Mouse (Mus musculus) embryonic facial prominence, embryonic 12.5 days (tissue): ENCODE results near the gene Xpr1. TPM values are rescaled to one million over a fixed set of nuclear protein-coding genes. Genes with fewer than 3 reads are reported as not detected.

Source experiments
- ATAC-seq: fragments of 200-750 bp; cut with Nextera tagmentation; 2 replicates; pipeline ENCODE4 v1.8.0; 2017; ENCODE audit not compliant: insufficient number of reproducible peaks, insufficient read depth, low FRiP score, low TSS enrichment
- H3K27ac ChIP-seq: fragments of 300-500 bp; sonication (generic); 2 replicates; pipeline ENCODE4 v1.5.1; 2016; ENCODE audit warnings: mild to moderate bottlenecking
- H3K27me3 ChIP-seq: fragments of 300-500 bp; sonication (generic); 2 replicates; pipeline ENCODE4 v1.6.1; 2016; ENCODE audit warnings: mild to moderate bottlenecking, moderate library complexity
- H3K36me3 ChIP-seq: fragments of 300-500 bp; sonication (generic); 2 replicates; pipeline ENCODE4 v1.6.1; 2016; ENCODE audit warnings: mild to moderate bottlenecking
- H3K4me1 ChIP-seq: fragments of 300-500 bp; sonication (generic); 2 replicates; pipeline ENCODE4 v1.6.1; 2016
- H3K4me2 ChIP-seq: fragments of 300-500 bp; sonication (generic); replicated peaks from 2 replicates; pipeline ENCODE4 v1.6.1; 2016; ENCODE audit warnings: mild to moderate bottlenecking, moderate library complexity
- H3K4me3 ChIP-seq: fragments of 300-500 bp; sonication (generic); 2 replicates; pipeline ENCODE4 v1.5.1; 2016; ENCODE audit warnings: mild to moderate bottlenecking
- H3K9ac ChIP-seq: fragments of 300-500 bp; sonication (generic); 2 replicates; pipeline ENCODE4 v1.6.1; 2016; ENCODE audit warnings: mild to moderate bottlenecking, moderate library complexity
- H3K9me3 ChIP-seq: fragments of 300-500 bp; sonication (generic); 2 replicates; pipeline ENCODE4 v1.6.1; 2016; ENCODE audit warnings: mild to moderate bottlenecking, moderate library complexity
- WGBS: fragments of 180-500 bp; shearing (Covaris S2); methylation state at CpG from one replicate; pipeline ENCODE4 v1.1.7; 2016; 5-methylcytosine and 5-hydroxymethylcytosine counted together
- microRNA-seq: library from miRNA; unstranded; fragments of <30 nt; microRNA quantifications from one replicate; pipeline ENCODE4, GENCODE M21; 2017
- polyA plus RNA-seq: library from polyadenylated mRNA; unstranded; fragments of >200 nt; fragmentation: Nextera tagmentation; extraction: Ambion mirVana; gene quantifications from 2 replicates; pipeline ENCODE4 v1.2.1, GENCODE M21; 2016

Xpr1 gene
- polyA plus RNA-seq, 1 experiment from 2014 or later: 10.3 TPM

- H3K27me3 ChIP-seq: no peaks in the 10 kb centered on the region
- H3K36me3 ChIP-seq: 0 out of 2 replicates have a peak, but pooled peaks cover 4% of the 10 kb centered on the region
- H3K4me3 ChIP-seq: no peak overlapping the region
- no peak for ATAC-seq
- no peaks in the 10 kb centered on the region for H3K9me3 ChIP-seq
- peaks cover 54% of the 10 kb centered on the region for H3K4me1 ChIP-seq
- H3K9ac ChIP-seq: no peak overlapping the region
- peak overlapping the region; percentile 74; the same call in 1 of the 2 replicates for H3K27ac ChIP-seq
- no peak overlapping the region for H3K4me2 ChIP-seq
- WGBS: 27% methylated on average over 2 of the region's 2 CpGs
These were observed 181.6 kb downstream of the Xpr1 start for GRCm38 (mm10) chr1:155235641-155236040.

GRCm38 (mm10) chr1:155233931-155234607 lies 183.1 kb downstream of the Xpr1 start:
- H3K9ac ChIP-seq: no peak overlapping the region; the same call in 1 of the 2 replicates
- peak; percentile 31 for ATAC-seq
- 14% methylated on average over 14 of the region's 14 CpGs for WGBS
- H3K36me3 ChIP-seq: no peaks in the 10 kb centered on the region
- no peaks in the 10 kb centered on the region for H3K27me3 ChIP-seq
- no peaks in the 10 kb centered on the region for H3K9me3 ChIP-seq
- H3K27ac ChIP-seq: peak overlapping the region; percentile 92
- H3K4me1 ChIP-seq: peaks cover 65% of the 10 kb centered on the region
- H3K4me3 ChIP-seq: no peak overlapping the region
- H3K4me2 ChIP-seq: peak overlapping the region; percentile 28; the same call in 1 of the 2 replicates

- Histone ChIP-seq H3K4me2 (no peak overlapping the region), H3K36me3 (no peaks in the 10 kb centered on the region), H3K27me3 (no peaks in the 10 kb centered on the region), H3K4me1 (peaks cover 67% of the 10 kb centered on the region), H3K9me3 (no peaks in the 10 kb centered on the region), H3K27ac (peak overlapping the region; percentile 92), H3K4me3 (no peak overlapping the region), H3K9ac (no peak overlapping the region)
- 82% methylated on average over 9 of the region's 9 CpGs for WGBS
- no peak for ATAC-seq
These were observed 183.8 kb downstream of the Xpr1 start for GRCm38 (mm10) chr1:155233378-155233777.

- 0 out of 2 replicates have a peak overlapping the region, but pooled peaks have one; percentile 55 for H3K27ac ChIP-seq
- H3K4me2 ChIP-seq: no peak overlapping the region
- no peak for ATAC-seq
- no peaks in the 10 kb centered on the region for H3K27me3 ChIP-seq
- 65% methylated on average over 6 of the region's 6 CpGs for WGBS
- no peak overlapping the region for H3K4me3 ChIP-seq
- no peaks in the 10 kb centered on the region for H3K36me3 ChIP-seq
- H3K4me1 ChIP-seq: peaks cover 72% of the 10 kb centered on the region
- no peak overlapping the region for H3K9ac ChIP-seq
- no peaks in the 10 kb centered on the region for H3K9me3 ChIP-seq
These were observed 184.4 kb downstream of the Xpr1 start for GRCm38 (mm10) chr1:155232786-155233185.

- Histone ChIP-seq H3K27me3 (no peaks in the 10 kb centered on the region), H3K9ac (no peak overlapping the region), H3K4me3 (no peak overlapping the region), H3K4me2 (no peak overlapping the region), H3K4me1 (peaks cover 75% of the 10 kb centered on the region), H3K9me3 (no peaks in the 10 kb centered on the region), H3K27ac (peak overlapping the region; percentile 55; the same call in 1 of the 2 replicates), H3K36me3 (no peaks in the 10 kb centered on the region)
- ATAC-seq: no peak
- WGBS: 65% methylated on average over 12 of the region's 12 CpGs
These were observed 184.8 kb downstream of the Xpr1 start for GRCm38 (mm10) chr1:155232385-155232784.

GRCm38 (mm10) chr1:155229464-155230411 lies 187.5 kb downstream of the Xpr1 start:
- Histone ChIP-seq H3K36me3 (peaks cover 3% of the 10 kb centered on the region; the same call in 1 of the 2 replicates), H3K27me3 (no peaks in the 10 kb centered on the region), H3K9me3 (no peaks in the 10 kb centered on the region), H3K27ac (peak overlapping the region; percentile 87), H3K4me1 (peaks cover 60% of the 10 kb centered on the region), H3K9ac (no peak overlapping the region), H3K4me3 (no peak overlapping the region), H3K4me2 (no peak overlapping the region)
- ATAC-seq: peak; percentile 38; the same call in 1 of the 2 replicates
- WGBS: 13% methylated on average over 14 of the region's 14 CpGs

Small RNA genes lying within 50 kb of the gene (microRNA-seq; reads per million reads assigned to microRNA genes)
- not detected for gene Gm22569

Other genes starting within 250 kb of the Xpr1 start
- gene BC034090, start 173.0 kb downstream of the Xpr1 start, polyA plus RNA-seq: 6.8 and 6.9 TPM in 2 replicates
- 107 TPM in 2 replicates for gene Acbd6, start 140.7 kb upstream of the Xpr1 start, polyA plus RNA-seq